Mouse (Mus musculus) brain, adult 2 months (tissue): ENCODE results near the gene Aamp.
A peak's percentile ranks its signal among the peaks of the same experiment; 100 is the strongest.
"Not testable (repeated sequence)": the region's sequence is repeated elsewhere in the genome, so short reads cannot be mapped to it uniquely, and the experiment has no call there.

Experiments used
- DNase-seq: peaks from one replicate; pipeline ENCODE4 v3.0.0; 2011; ENCODE audit warnings: low read depth, low spot score

Gene Aamp

DNA sequence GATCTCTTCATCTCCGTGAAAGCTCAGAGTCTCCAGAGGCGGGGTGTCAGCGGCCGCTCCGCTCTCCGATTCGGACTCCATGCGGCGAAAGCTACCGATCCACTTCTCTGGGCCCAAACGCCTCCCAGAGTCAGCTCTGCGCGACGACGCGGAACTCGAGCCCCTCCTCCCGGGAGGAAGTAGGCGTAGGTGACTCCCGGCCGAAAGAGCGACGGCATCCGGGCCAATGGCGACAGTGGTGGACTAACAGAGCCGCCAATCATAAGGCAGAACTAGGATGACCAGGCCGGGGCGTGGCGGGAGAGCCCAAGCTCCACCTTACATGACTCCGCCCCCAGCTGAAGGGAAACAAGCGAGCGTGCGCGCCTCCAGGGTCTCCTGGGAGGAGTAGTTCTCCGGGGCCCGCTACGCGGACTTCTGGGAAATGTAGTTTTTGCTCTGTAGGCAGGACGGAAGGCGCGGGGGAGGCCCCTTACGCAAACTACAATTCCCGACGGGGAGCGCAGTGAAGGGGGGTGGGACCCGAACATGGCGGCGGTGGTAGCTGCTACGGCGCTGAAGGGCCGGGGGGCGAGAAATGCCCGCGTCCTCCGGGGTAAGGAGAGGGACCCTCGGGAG, at the start of gene Aamp, which contains the start of gene Pnkd:
Gene Aamp (minus strand): TSS at position 196 of the 618 bp plus-strand sequence.
Gene Pnkd (plus strand): TSS at position 388 of the 618 bp plus-strand sequence.
- peak; percentile 100 for DNase-seq

DNA sequence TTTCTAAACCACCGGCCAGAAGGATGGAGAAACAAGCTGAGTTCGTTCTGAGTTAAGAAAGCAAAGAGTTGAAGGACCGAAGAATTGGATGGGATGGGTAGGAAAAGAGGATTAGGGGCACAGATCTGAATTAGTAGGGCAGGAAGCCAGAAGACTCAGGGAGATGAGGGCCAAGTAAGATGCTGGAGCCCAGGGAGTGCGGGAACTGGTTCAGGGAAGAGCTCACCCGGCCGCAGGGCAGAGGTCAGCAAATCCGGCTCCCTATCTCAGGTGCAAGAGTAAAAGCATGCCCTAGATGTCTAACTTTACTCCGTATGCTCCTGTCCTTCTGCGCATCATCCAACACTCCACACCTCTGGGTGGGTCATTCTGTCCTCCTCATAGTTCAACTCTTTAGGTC, 48.4 kb upstream of the Aamp start:
- peak; percentile 55 for DNase-seq

DNA sequence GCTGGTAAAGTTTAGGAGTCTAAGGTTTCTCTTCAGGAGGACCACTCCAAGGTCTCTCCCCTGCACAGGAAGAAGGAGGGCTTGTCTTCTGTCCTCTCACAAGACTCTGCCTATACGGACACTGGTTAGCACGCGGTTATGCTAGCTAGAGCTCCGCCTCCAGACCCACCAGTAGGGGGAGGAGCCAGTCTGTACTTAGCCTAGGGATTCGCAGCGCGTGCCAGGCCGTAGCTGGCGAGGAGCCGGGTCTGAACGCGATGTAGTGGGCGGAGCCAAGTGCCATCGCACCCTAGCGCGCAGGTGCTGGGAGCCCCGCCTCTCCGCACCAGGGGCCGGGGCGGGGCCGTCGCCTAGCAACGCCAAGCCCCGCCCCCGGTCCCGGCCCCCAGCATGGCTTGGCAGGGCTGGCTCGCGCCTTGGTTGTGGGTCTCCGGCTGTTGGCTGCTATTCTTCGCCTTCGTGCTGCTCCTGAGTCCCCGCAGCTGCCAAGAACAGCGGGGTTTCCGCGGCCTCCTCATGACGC, 47.8 kb upstream of the Aamp start:
- DNase-seq: peak; percentile 98

GRCm38 (mm10) chr1:74331046-74331681, 46.6 kb upstream of the Aamp start:
- DNase-seq: no peak

- peak; percentile 36 for DNase-seq
Observed at GRCm38 (mm10) chr1:74329899-74330431, 45.4 kb upstream of the Aamp start.

- not testable (repeated sequence) for DNase-seq
Observed at GRCm38 (mm10) chr1:74326916-74327315, 42.4 kb upstream of the Aamp start.

- no peak for DNase-seq
Observed at GRCm38 (mm10) chr1:74321396-74321795, 36.9 kb upstream of the Aamp start.

GRCm38 (mm10) chr1:74318711-74319110, 34.2 kb upstream of the Aamp start:
- DNase-seq: no peak

- DNase-seq: no peak
Observed at GRCm38 (mm10) chr1:74316114-74316827, 31.7 kb upstream of the Aamp start.

DNA sequence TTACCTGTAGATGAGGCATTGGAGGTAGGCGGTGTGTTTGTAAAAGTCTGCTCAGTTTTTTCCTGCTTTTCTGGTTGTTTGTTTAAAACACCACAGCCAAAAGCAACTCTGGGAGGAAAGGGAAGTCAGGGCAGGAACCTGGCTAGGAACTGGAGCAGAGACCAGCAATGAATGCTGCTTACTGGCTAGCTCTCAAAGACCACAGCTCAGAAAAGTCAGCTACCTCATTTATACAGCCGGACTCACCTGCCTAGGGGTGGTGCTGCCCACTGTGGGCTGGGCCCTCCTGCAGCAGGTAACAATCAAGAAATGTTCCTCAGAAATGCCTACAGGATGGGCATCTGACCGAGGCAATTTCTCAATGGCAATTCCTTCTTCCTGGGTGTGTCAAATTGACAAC, 30.3 kb upstream of the Aamp start:
- DNase-seq: no peak

DNA sequence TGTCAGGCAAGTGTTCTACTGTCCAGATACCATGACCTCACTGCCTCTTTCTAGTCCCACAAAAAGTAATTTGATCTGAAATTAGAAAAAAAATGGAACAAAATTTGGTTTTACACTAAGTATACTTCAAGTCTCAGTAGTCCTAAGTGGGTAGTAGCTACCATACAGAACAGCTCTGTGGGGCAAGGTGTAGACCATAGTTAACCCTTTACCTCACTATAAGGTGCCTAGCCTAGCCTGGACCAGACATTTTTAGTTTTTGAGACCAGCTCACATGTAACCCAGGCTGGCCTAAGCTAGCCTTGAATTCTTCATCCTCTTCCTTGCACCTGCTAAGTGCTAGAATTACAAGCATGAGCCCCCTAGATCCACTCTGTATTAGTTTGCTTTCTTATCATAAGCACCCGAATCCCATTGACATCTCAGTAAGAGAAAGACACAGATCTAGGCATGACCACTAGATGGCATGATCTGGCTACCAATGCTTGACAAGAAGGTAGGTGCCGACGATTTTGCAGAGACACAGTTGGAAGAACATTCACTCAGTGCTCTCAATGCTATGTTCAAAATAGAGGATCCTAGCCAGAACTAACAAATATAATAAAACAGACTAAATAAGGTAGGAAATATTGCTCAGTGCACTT, 28.6 kb upstream of the Aamp start:
- DNase-seq: peak; percentile 96

DNA sequence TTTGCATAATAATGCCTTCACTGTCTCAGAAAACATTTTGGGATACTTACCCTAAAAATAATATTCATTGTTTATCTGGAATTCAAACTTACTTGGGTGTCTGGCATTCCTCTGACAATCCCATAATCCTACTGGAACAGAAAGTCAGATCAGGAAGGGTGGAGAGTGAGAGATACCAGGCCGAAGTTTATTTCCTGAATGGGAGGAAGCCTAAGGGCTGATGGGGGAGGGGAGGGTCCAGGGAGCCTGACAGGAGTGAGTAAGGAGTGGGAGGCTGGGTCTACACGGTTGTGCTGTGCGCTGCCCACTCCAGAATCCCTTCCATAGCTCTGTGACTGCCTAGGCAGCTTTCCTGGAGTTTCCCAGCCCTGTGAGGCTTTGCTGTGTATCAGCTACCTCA, 25.2 kb upstream of the Aamp start:
- DNase-seq: no peak

GRCm38 (mm10) chr1:74308001-74308964, 23.7 kb upstream of the Aamp start:
- DNase-seq: no peak

- DNase-seq: no peak
Observed at GRCm38 (mm10) chr1:74307146-74307545, 22.6 kb upstream of the Aamp start.

- no peak for DNase-seq
Observed at GRCm38 (mm10) chr1:74305522-74305921, 21.0 kb upstream of the Aamp start, which contains the start of gene Tmbim1. Tmbim1 (minus strand) TSS chr1:74305622.

DNA sequence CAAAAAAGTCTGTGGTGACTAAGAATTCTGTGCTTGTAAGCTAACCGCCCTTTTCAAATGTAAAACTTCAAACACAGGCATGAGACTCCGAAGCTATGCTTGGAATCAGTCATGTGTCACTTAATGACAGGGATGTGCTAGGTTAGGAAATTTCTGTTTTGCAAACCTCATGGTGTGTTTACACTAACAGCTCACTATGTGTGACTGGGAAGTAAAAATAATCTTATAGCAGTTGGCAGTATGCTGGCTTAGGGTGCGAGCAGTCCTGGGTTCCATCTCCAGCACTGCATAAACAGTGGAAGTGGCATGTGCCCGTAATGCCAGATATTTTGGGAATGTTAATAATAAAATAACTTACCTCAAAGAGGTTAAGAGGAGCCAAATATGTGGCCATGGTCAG, 20.4 kb upstream of the Aamp start:
- no peak for DNase-seq

- DNase-seq: no peak
Observed at GRCm38 (mm10) chr1:74304339-74304790, 19.8 kb upstream of the Aamp start.

DNA sequence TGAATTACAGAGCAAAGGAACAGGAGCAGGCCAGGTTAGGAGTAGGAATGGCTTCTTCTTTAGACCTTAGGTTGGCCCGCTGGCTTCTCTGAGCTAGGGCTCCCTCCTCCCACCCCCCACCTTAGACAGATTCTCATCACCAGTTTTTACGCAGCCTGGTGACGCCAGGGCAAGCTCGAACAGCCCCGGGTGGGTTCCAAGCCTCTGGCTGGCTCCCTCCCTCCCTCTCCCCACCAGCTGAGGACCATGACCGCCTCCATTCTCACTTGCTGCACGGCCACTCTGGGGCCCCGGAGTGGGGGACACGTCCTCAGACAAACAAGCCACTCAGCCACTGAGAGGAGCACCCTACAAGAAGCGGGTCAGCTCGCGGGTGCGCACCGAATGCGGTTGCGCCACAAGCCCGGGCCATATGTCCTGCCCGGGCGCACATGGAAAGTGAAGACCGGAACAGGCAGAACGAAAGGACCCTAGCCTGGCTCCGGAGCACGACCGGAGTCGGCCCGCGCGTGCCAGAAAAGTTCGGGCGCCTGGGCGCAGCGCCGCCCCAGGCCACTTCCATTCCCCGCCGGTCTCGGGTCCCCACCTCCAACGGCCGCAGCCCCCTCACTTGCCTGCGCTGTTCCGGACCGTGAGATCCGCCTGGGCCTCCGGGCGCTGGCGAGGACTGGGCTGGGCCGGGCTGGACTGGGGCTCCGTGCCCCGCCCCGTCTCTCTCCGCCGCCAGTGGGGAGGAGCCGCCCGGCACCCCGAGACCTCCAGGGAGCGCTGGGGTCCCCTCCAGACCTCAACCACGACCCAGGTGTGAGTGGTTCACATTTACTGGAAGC, 19.2 kb upstream of the Aamp start:
- DNase-seq: peak; percentile 66

- no peak for DNase-seq
Observed at GRCm38 (mm10) chr1:74302835-74303234, 18.3 kb upstream of the Aamp start.

GRCm38 (mm10) chr1:74302229-74302628, 17.7 kb upstream of the Aamp start:
- no peak for DNase-seq
